Mouse (Mus musculus) midbrain, postnatal 0 days (tissue): Measurements from ENCODE around the gene Gm20388. TPM values are rescaled to one million over a fixed set of nuclear protein-coding genes. Genes with fewer than 3 reads are reported as not detected.
A peak's percentile ranks its signal among the peaks of the same experiment; 100 is the strongest.

Source experiments
- ATAC-seq: fragments of 200-750 bp; cut with Nextera tagmentation; 2 replicates; pipeline ENCODE4 v1.8.0; 2017; ENCODE audit warnings: moderate number of reproducible peaks, mild to moderate bottlenecking, moderate TSS enrichment, moderate library complexity; ENCODE audit not compliant: low FRiP score
- DNase-seq: peaks from one replicate; pipeline ENCODE4 v3.0.0-alpha.2; 2015; ENCODE audit warnings: low spot score
- H3K27ac ChIP-seq: fragments of 300-500 bp; sonication (generic); 2 replicates; pipeline ENCODE4 v1.5.1; 2014; ENCODE audit warnings: low read depth, mild to moderate bottlenecking, low read length, mixed read lengths
- H3K27me3 ChIP-seq: fragments of 300-500 bp; sonication (generic); 2 replicates; pipeline ENCODE4 v1.6.1; 2014; ENCODE audit warnings: low read length, control low read depth, mixed read lengths; ENCODE audit not compliant: insufficient read depth
- H3K36me3 ChIP-seq: fragments of 300-500 bp; sonication (generic); 2 replicates; pipeline ENCODE4 v1.6.1; 2014; ENCODE audit warnings: low read length, control low read depth, mixed read lengths; ENCODE audit not compliant: insufficient read depth
- H3K4me1 ChIP-seq: fragments of 300-500 bp; sonication (generic); 2 replicates; pipeline ENCODE4 v1.6.1; 2014; ENCODE audit warnings: mild to moderate bottlenecking, control low read depth, antibody characterized with exemption, low read length, mixed read lengths; ENCODE audit not compliant: insufficient read depth
- H3K4me2 ChIP-seq: fragments of 300-500 bp; sonication (generic); 2 replicates; pipeline ENCODE4 v1.6.1; 2014; ENCODE audit warnings: low read depth, mild to moderate bottlenecking, low read length, mixed read lengths; ENCODE audit not compliant: poor library complexity, severe bottlenecking
- H3K4me3 ChIP-seq: fragments of 300-500 bp; sonication (generic); 2 replicates; pipeline ENCODE4 v1.5.1; 2014; ENCODE audit warnings: low read depth, mild to moderate bottlenecking, low read length, moderate library complexity
- H3K9ac ChIP-seq: fragments of 300-500 bp; sonication (generic); replicated peaks from 2 replicates; pipeline ENCODE4 v1.6.1; 2014; ENCODE audit warnings: mild to moderate bottlenecking, low read length, moderate library complexity, mixed read lengths; ENCODE audit not compliant: poor library complexity, severe bottlenecking
- H3K9me3 ChIP-seq: fragments of 300-500 bp; sonication (generic); 2 replicates; pipeline ENCODE4 v1.6.1; 2016; ENCODE audit warnings: low read length, control low read depth
- CTCF ChIP-seq: IDR thresholded peaks from 2 replicates; pipeline ENCODE4 v1.5.1; 2016; ENCODE audit warnings: antibody characterized with exemption, mild to moderate bottlenecking
- WGBS: fragments of 180-500 bp; shearing (Covaris S2); extraction: QIAGEN DNeasy Blood & Tissue Kit; methylation state at CpG from one replicate; pipeline ENCODE4 v1.1.7; 2014; 5-methylcytosine and 5-hydroxymethylcytosine counted together
- polyA plus RNA-seq: library from polyadenylated mRNA; unstranded; fragments of >200 nt; fragmentation: Nextera tagmentation; extraction: Ambion mirVana; gene quantifications from 2 replicates; pipeline ENCODE4 v1.2.1, GENCODE M21; 2015
- total RNA-seq: library from RNA; depleted of rRNA; stranded (reverse); fragments of >200 nt; gene quantifications from 2 replicates; pipeline ENCODE4 v1.2.3, GENCODE M21; 2014

The Gm20388 gene
- total and polyA plus RNA-seq, 2 experiments from 2014 or later: 74.2 TPM; not detected in 1

DNA sequence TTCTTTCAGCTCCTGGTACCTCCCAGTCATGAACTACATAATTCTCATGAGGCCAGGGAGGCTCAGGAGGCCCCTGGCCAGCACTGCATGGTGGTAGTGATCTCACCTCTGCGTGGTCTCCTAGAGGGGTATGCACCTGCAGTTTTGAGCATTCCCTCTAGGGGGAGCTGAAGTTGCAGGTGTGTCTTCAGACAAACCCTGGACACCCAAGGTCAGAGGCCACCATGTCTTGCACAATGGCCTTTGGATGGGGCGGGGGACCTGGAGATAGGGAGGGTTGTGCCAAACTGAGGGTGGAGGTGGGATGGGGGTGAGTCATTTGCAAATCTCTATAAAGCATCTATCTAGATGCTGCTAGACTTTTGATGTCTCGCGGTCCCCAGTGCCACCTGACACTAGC is 405.0 kb downstream of the Gm20388 start:
- 85% methylated on average over 4 of the region's 4 CpGs for WGBS
- ATAC-seq (no peak), DNase-seq (no peak)
- Histone ChIP-seq H3K4me1 (no peaks in the 10 kb centered on the region), H3K4me3 (no peak overlapping the region), H3K27me3 (no peaks in the 10 kb centered on the region; the same call in 1 of the 2 replicates), H3K4me2 (no peak overlapping the region), H3K27ac (no peak overlapping the region), H3K36me3 (no peaks in the 10 kb centered on the region), H3K9ac (no peak overlapping the region), H3K9me3 (no peaks in the 10 kb centered on the region)
- peak; percentile 30; the same call in 1 of the 2 replicates for TF ChIP-seq CTCF

DNA sequence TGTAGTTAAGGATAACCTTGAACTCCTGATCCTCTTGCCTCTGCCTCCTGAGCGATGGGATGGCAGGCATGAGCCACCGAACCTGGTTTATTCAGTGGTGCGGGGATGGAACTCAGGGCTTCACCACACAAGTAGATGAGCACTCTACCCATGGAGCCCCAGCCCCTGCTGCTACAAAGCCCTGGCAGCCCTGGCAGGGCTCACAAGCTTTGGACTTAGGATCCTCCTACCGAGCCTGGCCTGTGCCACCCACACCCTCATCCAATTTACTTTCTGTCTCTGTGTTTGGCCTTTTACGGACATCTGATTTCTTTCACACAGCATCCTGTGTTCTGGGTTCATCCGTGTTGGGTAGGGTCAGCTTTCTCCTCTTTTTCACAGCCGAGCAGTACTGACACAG is 406.1 kb downstream of the Gm20388 start:
- H3K4me1 ChIP-seq: no peaks in the 10 kb centered on the region
- DNase-seq (no peak), ATAC-seq (no peak)
- H3K4me3 ChIP-seq: no peak overlapping the region
- H3K4me2 ChIP-seq: no peak overlapping the region
- H3K9me3 ChIP-seq: no peaks in the 10 kb centered on the region
- no peak overlapping the region for H3K27ac ChIP-seq
- no peaks in the 10 kb centered on the region; the same call in 1 of the 2 replicates for H3K27me3 ChIP-seq
- H3K9ac ChIP-seq: no peak overlapping the region
- no peaks in the 10 kb centered on the region for H3K36me3 ChIP-seq
- TF ChIP-seq CTCF: no peak
- 91% methylated on average over 7 of the region's 7 CpGs for WGBS

DNA sequence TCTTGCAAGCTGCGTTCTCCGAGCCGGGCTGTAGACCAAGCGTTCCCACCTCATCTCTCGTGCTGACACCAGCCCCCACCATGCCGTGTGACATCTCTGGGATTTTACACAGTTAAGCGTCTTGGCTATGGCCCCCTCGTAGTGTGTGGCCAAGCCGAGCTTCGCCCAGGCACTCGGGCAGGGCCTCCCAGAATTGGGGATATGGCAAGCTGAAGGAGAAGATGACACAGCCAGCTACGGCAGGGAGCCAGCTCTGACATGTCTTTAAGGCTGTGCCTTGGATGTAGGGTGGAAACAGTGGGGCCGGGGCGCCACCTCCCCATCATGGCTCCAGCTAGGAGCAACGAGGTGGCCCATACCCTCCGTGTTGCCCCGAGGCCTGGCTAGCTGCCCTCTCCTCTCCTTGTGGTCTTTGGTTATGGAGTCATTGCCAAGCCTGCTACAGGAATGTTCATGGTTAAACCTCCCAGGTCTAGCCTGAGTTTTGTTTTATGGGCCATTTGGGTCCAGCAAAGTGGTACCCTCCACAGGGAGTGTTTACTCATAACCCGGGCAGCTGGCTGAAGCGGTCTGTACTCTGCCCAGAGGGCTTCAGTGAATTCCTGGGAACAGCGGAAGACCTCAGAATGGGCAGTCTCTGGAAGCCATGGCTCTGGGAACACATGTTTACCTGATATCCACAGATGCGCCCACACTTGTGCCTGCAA is 406.6 kb downstream of the Gm20388 start:
- WGBS: 91% methylated on average over 21 of the region's 21 CpGs

DNA sequence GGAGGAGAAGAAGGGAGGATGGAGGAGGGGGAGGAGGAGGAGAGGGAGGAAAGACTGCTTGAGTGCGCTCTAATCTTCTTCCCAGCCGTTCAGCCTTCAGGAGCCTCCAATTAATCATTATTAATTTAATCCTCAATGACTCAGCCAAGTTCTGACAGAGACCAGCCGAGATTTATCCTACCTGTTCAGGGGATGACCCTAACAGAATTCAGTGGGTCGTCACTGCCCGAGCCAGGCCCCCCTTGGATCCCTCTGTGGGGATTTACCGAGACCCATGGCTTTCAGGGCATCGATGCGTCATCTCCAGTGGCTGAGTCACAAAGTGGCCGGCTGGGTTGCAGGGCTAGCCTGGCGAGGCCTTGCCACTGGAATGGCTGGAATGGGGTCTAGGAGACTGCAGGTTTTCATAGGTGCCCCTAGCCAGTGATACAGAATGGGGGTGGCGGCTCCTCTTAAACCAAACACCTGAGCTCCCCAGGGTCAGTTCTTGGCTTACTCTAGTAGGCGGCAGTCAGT is 407.9 kb downstream of the Gm20388 start:
- WGBS: 63% methylated on average over 12 of the region's 12 CpGs
- ATAC-seq (no peak), DNase-seq (no peak)
- H3K36me3 ChIP-seq: no peaks in the 10 kb centered on the region
- no peak for TF ChIP-seq CTCF
- H3K9ac ChIP-seq: no peak overlapping the region
- no peak overlapping the region for H3K27ac ChIP-seq
- H3K4me1 ChIP-seq: peaks cover 9% of the 10 kb centered on the region; the same call in 1 of the 2 replicates
- no peak overlapping the region for H3K4me3 ChIP-seq
- no peaks in the 10 kb centered on the region for H3K9me3 ChIP-seq
- no peak overlapping the region for H3K4me2 ChIP-seq
- H3K27me3 ChIP-seq: no peaks in the 10 kb centered on the region

More for the DNA sequence above, 406.6 kb downstream of the Gm20388 start:
- no peaks in the 10 kb centered on the region for H3K9me3 ChIP-seq
- H3K27me3 ChIP-seq: no peaks in the 10 kb centered on the region; the same call in 1 of the 2 replicates
- DNase-seq (no peak), ATAC-seq (no peak)
- H3K27ac ChIP-seq: no peak overlapping the region
- TF ChIP-seq CTCF: no peak
- H3K4me2 ChIP-seq: no peak overlapping the region
- no peak overlapping the region for H3K9ac ChIP-seq
- H3K36me3 ChIP-seq: no peaks in the 10 kb centered on the region
- H3K4me1 ChIP-seq: no peaks in the 10 kb centered on the region
- H3K4me3 ChIP-seq: no peak overlapping the region

DNA sequence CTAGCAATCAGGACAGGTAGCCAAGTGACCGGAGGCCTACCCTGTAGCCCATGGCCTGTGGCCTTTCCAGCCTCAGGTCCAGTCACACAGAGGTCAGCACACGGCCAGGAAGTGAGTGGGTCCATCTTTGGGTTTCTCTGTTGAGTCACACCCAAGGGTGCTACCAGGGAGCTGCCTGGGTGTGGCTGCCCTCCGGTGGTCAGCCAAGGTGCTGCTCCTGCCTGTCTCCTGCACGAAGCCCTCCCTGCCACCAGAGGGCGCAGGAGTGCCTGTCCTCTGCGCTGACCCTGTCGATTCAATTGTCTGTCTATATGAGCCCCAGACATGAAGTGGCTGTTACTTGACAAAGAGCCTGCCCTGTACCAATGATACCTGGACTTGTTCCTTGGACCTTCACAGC is 408.8 kb downstream of the Gm20388 start:
- peak; percentile 99 for TF ChIP-seq CTCF
- Histone ChIP-seq H3K9ac (no peak overlapping the region), H3K4me2 (no peak overlapping the region), H3K9me3 (no peaks in the 10 kb centered on the region), H3K27ac (no peak overlapping the region), H3K4me3 (no peak overlapping the region), H3K4me1 (peaks cover 9% of the 10 kb centered on the region; the same call in 1 of the 2 replicates), H3K36me3 (no peaks in the 10 kb centered on the region), H3K27me3 (no peaks in the 10 kb centered on the region)
- peak; percentile 77 for DNase-seq
- WGBS: 20% methylated on average over 7 of the region's 7 CpGs
- ATAC-seq: peak; percentile 50

DNA sequence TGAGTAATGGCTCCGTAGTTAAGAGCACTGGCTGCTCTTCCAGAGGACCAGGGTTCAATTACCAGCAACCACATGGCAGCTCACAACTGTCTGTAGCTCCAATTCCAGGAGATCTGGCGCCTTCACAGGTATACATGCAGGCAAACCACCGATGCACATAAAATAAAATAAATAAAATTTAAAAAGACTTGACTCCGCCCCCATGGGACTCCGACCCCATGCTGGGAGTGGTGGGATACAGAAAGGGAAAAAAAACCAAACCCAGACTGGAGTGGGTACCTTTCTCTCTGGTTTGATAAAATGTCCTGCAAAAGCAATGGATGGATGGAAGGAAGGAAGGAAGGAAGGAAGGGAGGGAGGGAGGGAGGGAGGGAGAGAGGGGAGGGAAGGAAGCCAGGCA is 409.5 kb downstream of the Gm20388 start:
- WGBS: 93% methylated on average over 5 of the region's 5 CpGs
- no peaks in the 10 kb centered on the region for H3K36me3 ChIP-seq
- no peak overlapping the region for H3K9ac ChIP-seq
- peaks cover 9% of the 10 kb centered on the region; the same call in 1 of the 2 replicates for H3K4me1 ChIP-seq
- no peaks in the 10 kb centered on the region for H3K27me3 ChIP-seq
- H3K4me3 ChIP-seq: no peak overlapping the region
- DNase-seq (no peak), ATAC-seq (no peak)
- no peak for TF ChIP-seq CTCF
- no peaks in the 10 kb centered on the region for H3K9me3 ChIP-seq
- H3K27ac ChIP-seq: no peak overlapping the region
- H3K4me2 ChIP-seq: no peak overlapping the region
